Mouse (Mus musculus): ENCODE results near the gene Ear1. TPM values are rescaled to one million over a fixed set of nuclear protein-coding genes. Genes with fewer than 3 reads are reported as not detected.
"Not testable (repeated sequence)": the region's sequence is repeated elsewhere in the genome, so short reads cannot be mapped to it uniquely, and the experiment has no call there.

The Ear1 gene
- polyA plus RNA-seq, 1 experiment from 2014 or later, result not detected

DNA sequence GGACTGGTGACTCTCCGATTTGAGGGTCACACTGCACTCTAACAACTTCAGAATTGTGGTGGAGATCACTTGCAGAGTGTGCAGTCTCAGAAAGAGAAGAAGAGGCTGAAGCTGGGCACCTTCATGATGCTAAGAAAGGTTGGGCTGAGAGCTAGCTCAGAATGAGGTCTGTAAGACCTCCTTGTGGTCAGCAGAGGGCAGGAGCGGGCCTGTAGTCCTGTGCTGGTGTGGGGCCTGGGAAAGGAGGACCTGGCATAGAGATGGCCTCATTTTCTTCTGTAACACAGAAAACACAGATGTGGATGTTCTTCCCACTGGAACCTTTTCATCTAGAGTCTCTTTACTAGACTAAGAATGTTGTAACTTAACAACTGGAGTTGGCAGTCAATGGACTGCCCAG, 53.4 kb downstream of the Ear1 start:
- not testable (repeated sequence) for H3K27ac ChIP-seq (ENCODE audit: low read depth, low read length); H3K4me2 ChIP-seq (replicated peaks; ENCODE audit: low read depth, low read length); H3K36me3 ChIP-seq (ENCODE audit: control insufficient read depth, insufficient read depth, low read length); H3K9me3 ChIP-seq (ENCODE audit: control insufficient read depth, low read length); H3K4me3 ChIP-seq (ENCODE audit: low read length); H3K9ac ChIP-seq (ENCODE audit: low read depth, low read length); H3K27me3 ChIP-seq (ENCODE audit: control insufficient read depth, insufficient read depth, low read length); ATAC-seq (ENCODE audit: low FRiP score, low TSS enrichment); H3K4me1 ChIP-seq (ENCODE audit: control insufficient read depth, insufficient read depth, low read length)
- WGBS, result 70% methylated on average over 1 of the region's 2 CpGs

DNA sequence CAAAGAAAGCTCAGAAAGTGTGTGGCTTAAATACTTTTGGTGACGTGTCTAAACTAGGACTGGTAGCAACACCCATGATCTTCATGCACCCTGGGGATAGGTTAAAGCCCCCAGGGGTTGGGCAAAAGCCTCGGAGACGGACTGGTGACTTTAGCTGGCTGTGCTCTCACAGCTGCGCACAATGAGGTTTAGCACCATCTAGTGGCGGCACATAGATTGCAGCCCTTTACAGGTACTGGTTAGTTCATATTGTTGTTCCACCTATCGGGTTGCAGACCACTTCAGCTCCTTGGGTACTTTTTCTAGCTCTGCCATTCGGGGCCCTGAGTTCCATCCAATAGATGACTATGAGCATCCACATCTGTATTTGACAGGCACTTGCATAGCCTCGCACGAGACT, 62.9 kb downstream of the Ear1 start:
- H3K9ac ChIP-seq (ENCODE audit: low read depth, low read length); H3K27me3 ChIP-seq (ENCODE audit: control insufficient read depth, insufficient read depth, low read length): not testable (repeated sequence)
- 65% methylated on average over 6 of the region's 9 CpGs for WGBS

DNA sequence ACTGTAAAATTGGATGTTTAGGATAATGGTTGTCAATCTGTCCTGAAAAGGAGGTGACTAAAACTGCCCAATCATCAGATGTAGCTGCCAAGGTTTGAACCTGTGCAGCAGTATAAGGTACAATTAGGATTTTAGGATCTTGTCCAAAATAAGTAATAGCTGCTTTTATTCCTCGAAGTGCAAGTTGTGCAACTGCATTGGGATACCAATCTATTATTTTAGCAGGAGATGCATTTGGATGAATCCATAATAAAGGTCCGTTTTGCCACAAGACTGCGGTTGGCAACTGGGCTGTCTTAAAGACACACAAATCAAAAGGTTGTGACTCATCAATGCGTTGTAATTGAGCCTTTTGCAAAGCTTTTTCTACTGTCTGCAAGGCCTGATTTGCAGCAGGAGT, 67.2 kb downstream of the Ear1 start:
- not testable (repeated sequence) for ATAC-seq (ENCODE audit: low FRiP score, low TSS enrichment); H3K36me3 ChIP-seq (ENCODE audit: control insufficient read depth, insufficient read depth, low read length); H3K4me1 ChIP-seq (ENCODE audit: control insufficient read depth, insufficient read depth, low read length); H3K9ac ChIP-seq (ENCODE audit: low read depth, low read length); H3K4me3 ChIP-seq (ENCODE audit: low read length); H3K27me3 ChIP-seq (ENCODE audit: control insufficient read depth, insufficient read depth, low read length); H3K4me2 ChIP-seq (replicated peaks; ENCODE audit: low read depth, low read length); H3K27ac ChIP-seq (ENCODE audit: low read depth, low read length); H3K9me3 ChIP-seq (ENCODE audit: control insufficient read depth, low read length)
- WGBS, result 72% methylated on average over 3 of the region's 4 CpGs

More for the DNA sequence above, 62.9 kb downstream of the Ear1 start:
- H3K4me3 ChIP-seq (ENCODE audit: low read length); H3K27ac ChIP-seq (ENCODE audit: low read depth, low read length); H3K4me1 ChIP-seq (ENCODE audit: control insufficient read depth, insufficient read depth, low read length); ATAC-seq (ENCODE audit: low FRiP score, low TSS enrichment); H3K36me3 ChIP-seq (ENCODE audit: control insufficient read depth, insufficient read depth, low read length); H3K9me3 ChIP-seq (ENCODE audit: control insufficient read depth, low read length); H3K4me2 ChIP-seq (replicated peaks; ENCODE audit: low read depth, low read length): not testable (repeated sequence)

DNA sequence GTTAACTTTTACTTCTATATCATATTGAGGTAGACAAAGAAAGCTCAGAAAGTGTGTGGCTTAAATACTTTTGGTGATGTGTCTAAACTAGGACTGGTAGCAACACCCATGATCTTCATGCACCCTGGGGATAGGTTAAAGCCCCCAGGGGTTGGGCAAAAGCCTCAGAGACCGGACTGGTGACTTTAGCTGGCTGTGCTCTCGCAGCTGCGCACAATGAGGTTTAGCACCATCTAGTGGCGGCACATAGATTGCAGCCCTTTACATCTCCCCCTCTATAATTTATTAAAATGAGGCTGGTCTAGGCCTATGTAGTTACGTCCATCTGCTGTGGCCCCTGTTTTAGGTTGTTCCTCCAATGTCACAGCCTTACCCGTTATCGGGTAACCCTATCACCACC, 70.9 kb downstream of the Ear1 start:
- H3K4me1 ChIP-seq (ENCODE audit: control insufficient read depth, insufficient read depth, low read length); H3K9ac ChIP-seq (ENCODE audit: low read depth, low read length); H3K4me2 ChIP-seq (replicated peaks; ENCODE audit: low read depth, low read length); H3K27me3 ChIP-seq (ENCODE audit: control insufficient read depth, insufficient read depth, low read length); ATAC-seq (ENCODE audit: low FRiP score, low TSS enrichment); H3K4me3 ChIP-seq (ENCODE audit: low read length); H3K36me3 ChIP-seq (ENCODE audit: control insufficient read depth, insufficient read depth, low read length); H3K9me3 ChIP-seq (ENCODE audit: control insufficient read depth, low read length); H3K27ac ChIP-seq (ENCODE audit: low read depth, low read length): not testable (repeated sequence)
- WGBS, result 18% methylated on average over 7 of the region's 7 CpGs

DNA sequence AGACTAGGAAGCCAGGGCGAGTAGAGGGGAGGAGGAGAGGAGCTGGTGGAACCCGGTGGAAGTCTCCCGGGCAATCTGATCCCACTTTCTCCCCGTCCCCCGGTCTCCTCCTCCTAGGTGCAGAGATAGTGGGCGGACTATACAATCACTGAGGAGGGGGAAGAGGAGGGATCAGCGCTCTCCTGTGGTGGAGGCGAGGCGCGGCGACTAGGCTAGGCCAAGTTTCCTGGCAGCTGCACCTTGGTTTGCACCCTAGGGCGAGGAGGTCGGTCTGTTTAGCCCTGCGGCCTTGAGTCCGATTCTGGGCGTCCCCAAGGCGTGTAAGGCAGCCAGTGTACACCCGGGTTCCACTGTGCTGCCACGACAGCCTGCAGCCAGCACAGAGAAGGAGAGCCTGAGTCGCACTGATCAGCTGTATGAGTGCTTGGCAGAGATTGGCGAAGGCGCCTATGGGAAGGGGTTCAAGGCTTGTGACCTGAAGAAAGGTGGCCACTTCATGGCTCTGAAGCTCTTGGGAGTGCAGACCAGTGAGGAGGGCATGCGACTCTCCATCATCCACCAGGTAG, 78.3 kb downstream of the Ear1 start:
- H3K9me3 ChIP-seq (ENCODE audit: control insufficient read depth, low read length); H3K36me3 ChIP-seq (ENCODE audit: control insufficient read depth, insufficient read depth, low read length); H3K9ac ChIP-seq (ENCODE audit: low read depth, low read length); H3K27me3 ChIP-seq (ENCODE audit: control insufficient read depth, insufficient read depth, low read length); H3K27ac ChIP-seq (ENCODE audit: low read depth, low read length); H3K4me1 ChIP-seq (ENCODE audit: control insufficient read depth, insufficient read depth, low read length): not testable (repeated sequence)
- peak; percentile 97 for ATAC-seq (ENCODE audit: low FRiP score, low TSS enrichment)
- H3K4me2 ChIP-seq (replicated peaks; ENCODE audit: low read depth, low read length), result peak overlapping the region; percentile 42
- 10% methylated on average over 21 of the region's 23 CpGs for WGBS
- H3K4me3 ChIP-seq (ENCODE audit: low read length), result peak overlapping the region; percentile 17

DNA sequence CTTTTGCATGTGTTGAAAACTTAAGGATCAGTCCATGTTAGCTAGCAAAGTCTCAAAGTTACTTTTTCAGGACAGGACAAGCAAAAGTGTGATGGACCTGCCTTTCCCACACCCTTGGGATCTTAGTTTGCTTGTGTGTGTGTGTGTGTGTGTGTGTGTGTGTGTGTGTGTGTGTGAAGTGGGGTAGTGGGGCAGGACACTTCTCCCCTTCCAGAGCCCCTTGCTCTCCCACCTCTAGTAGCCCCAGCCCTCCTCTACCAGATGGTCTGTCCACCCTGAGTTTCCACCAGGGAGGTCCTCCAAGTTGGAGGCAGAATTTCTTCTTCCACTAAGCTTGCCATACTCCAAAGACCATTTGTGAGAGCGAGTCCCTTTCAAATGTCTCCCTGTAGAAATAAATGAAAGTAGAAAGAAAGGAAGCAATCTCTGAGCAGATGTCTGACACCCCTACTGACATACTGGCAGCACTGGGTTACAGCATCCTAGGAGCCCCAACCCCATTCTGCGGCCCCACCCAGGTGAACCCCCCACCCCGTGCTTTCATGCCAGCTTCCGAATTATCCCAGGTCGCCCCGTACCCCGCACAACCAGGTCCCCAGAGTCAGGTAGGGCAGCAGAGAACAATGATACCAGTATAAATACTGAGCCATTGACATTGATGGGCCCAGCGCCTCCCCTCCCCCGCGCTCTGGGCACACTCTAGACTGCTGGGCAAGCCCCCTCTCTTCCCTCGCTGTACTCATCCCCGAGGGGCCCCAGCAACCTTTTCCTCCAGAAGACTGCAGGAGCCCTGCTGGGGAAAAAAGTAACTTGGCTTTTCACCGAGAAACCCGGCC, 79.0 kb downstream of the Ear1 start:
- Histone ChIP-seq H3K4me1 (ENCODE audit: control insufficient read depth, insufficient read depth, low read length) (no peaks in the 10 kb centered on the region), H3K9me3 (ENCODE audit: control insufficient read depth, low read length) (no peaks in the 10 kb centered on the region), H3K27ac (ENCODE audit: low read depth, low read length) (no peak overlapping the region), H3K27me3 (ENCODE audit: control insufficient read depth, insufficient read depth, low read length) (no peaks in the 10 kb centered on the region), H3K4me2 (replicated peaks; ENCODE audit: low read depth, low read length) (peak overlapping the region; percentile 42), H3K4me3 (ENCODE audit: low read length) (peak overlapping the region; percentile 17; the same call in 1 of the 2 replicates), H3K9ac (ENCODE audit: low read depth, low read length) (no peak overlapping the region), H3K36me3 (ENCODE audit: control insufficient read depth, insufficient read depth, low read length) (no peaks in the 10 kb centered on the region)
- 12% methylated on average over 13 of the region's 14 CpGs for WGBS
- peak; percentile 96 for ATAC-seq (ENCODE audit: low FRiP score, low TSS enrichment)

DNA sequence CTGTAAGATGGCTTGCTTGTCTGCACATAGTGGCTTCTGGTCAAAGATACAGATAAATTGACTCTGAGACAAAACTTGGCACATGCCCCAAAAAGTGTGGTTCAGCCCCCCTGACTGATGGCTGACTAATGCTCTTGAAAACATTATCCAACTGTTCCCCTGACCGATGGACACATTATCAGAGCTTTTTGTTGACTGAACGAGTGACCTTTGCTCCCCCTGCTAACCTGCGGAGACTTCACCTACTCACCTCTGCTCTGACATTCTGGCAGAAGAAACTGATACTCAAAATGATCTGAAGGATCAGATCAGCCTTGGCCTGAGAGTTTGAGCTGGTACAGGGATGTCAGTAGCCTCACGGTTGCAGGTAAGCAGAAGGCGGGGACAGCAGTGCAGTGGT, 81.5 kb downstream of the Ear1 start:
- H3K4me3 ChIP-seq (ENCODE audit: low read length); H3K9me3 ChIP-seq (ENCODE audit: control insufficient read depth, low read length); H3K4me2 ChIP-seq (replicated peaks; ENCODE audit: low read depth, low read length); H3K9ac ChIP-seq (ENCODE audit: low read depth, low read length); ATAC-seq (ENCODE audit: low FRiP score, low TSS enrichment); H3K27me3 ChIP-seq (ENCODE audit: control insufficient read depth, insufficient read depth, low read length); H3K36me3 ChIP-seq (ENCODE audit: control insufficient read depth, insufficient read depth, low read length); H3K27ac ChIP-seq (ENCODE audit: low read depth, low read length); H3K4me1 ChIP-seq (ENCODE audit: control insufficient read depth, insufficient read depth, low read length): not testable (repeated sequence)
- WGBS, result 57% methylated on average over 5 of the region's 5 CpGs

DNA sequence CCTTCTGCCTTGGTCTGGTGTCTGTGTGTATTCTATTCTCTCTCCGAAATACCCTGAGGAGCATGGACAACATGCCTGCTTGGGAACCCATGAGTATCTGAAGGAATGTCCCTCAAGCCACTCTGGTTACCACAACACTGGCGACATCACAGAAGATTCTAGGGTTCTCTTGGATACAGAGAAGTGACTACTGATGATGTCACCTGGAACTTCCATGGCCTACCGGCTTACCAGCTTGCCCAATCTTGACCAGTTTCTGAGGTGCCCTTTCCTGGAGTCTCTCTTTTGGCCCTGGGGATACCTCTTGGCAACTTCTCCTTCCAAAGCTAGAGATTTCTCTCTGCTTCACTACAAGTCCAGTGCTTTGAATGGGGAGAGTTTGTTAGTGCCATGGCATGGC, 90.7 kb downstream of the Ear1 start, which contains the start of gene Gm8180:
Gm8180 (minus strand) TSS at position 101 of the 400 bp plus-strand sequence.
- 95% methylated on average over 2 of the region's 3 CpGs for WGBS
- not testable (repeated sequence) for H3K36me3 ChIP-seq (ENCODE audit: control insufficient read depth, insufficient read depth, low read length); H3K27me3 ChIP-seq (ENCODE audit: control insufficient read depth, insufficient read depth, low read length); H3K4me1 ChIP-seq (ENCODE audit: control insufficient read depth, insufficient read depth, low read length); H3K27ac ChIP-seq (ENCODE audit: low read depth, low read length); H3K9me3 ChIP-seq (ENCODE audit: control insufficient read depth, low read length); H3K4me3 ChIP-seq (ENCODE audit: low read length); H3K4me2 ChIP-seq (replicated peaks; ENCODE audit: low read depth, low read length); ATAC-seq (ENCODE audit: low FRiP score, low TSS enrichment); H3K9ac ChIP-seq (ENCODE audit: low read depth, low read length)

Data from kidney, embryonic 14.5 days (tissue).